Mouse (Mus musculus): ENCODE measurements around the gene Cwh43. TPM values are rescaled to one million over a fixed set of nuclear protein-coding genes. Genes with fewer than 3 reads are reported as not detected.
A peak's percentile ranks its signal among the peaks of the same experiment; 100 is the strongest.
"Not testable (repeated sequence)": the region's sequence is repeated elsewhere in the genome, so short reads cannot be mapped to it uniquely, and the experiment has no call there.

Gene Cwh43
- polyA plus RNA-seq, 1 experiment: not detected

DNA sequence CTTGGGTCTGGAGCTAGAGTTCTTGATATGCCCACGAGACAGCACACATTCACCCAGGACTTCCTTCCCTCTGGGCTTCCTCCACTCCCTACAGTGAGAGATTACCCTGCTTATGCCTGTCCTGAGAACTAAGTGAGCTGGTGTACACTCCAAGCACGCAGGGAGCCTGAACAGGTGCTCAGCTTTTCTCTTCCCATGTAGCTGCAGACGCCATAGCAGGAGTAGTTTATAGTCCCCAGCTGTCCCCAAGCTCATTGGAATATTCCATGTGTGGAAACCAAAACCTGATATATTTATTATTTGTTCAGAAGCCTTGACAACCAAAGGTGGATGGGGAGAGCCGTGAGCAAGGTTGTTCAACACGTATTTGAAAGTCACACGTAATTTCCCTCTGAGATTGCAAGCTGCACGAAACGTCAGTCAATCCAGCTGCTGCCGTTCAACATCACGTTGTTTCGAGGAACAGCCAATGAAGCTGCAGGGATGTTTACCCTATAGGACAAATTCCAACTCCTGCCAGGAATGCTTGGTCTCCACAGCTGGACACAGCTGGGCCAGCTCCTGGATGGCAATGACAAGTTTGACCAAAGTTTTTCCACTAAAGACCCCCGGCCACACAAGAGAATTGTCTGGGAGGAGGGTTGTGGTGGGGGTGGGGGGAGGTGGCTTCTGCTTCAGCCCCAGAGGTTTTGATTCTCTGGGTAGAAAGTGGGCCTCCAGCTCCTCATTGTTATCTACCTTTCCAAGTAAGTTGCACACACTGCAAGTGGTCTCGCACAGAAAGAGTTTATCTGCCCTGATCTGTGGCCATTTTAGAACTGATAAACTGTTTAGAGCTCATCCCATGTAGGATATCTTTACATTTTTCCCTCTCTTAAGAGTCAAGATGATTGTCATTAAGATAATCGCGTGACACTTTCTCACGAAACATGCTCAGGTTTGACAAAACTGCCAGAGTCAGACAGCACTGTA, 62.9 kb downstream of the Cwh43 start:
- Histone ChIP-seq H3K9me3 (no peaks in the 10 kb centered on the region), H3K27me3 (replicated peaks) (peaks cover 17% of the 10 kb centered on the region), H3K4me3 (replicated peaks) (no peak overlapping the region), H3K36me3 (replicated peaks; ENCODE audit: low read length) (no peaks in the 10 kb centered on the region), H3K4me1 (0 out of 2 replicates have a peak, but pooled peaks cover 4% of the 10 kb centered on the region)
- TF ChIP-seq GATA1 (IDR thresholded peaks at IDR 0.05; ENCODE audit: borderline replicate concordance, low read length): no peak
- no peak for TF ChIP-seq FLI1 (IDR thresholded peaks at IDR 0.05; ENCODE audit: low read length)

- Histone ChIP-seq H3K4me1 (no peaks in the 10 kb centered on the region), H3K9me3 (no peaks in the 10 kb centered on the region), H3K27me3 (replicated peaks) (peaks cover 6% of the 10 kb centered on the region), H3K36me3 (replicated peaks; ENCODE audit: low read length) (no peaks in the 10 kb centered on the region), H3K4me3 (replicated peaks) (no peak overlapping the region)
- TF ChIP-seq FLI1 (IDR thresholded peaks at IDR 0.05; ENCODE audit: low read length) (no peak), GATA1 (IDR thresholded peaks at IDR 0.05; ENCODE audit: borderline replicate concordance, low read length) (no peak)
Observed at GRCm38 (mm10) chr5:73474412-73475405, 68.8 kb downstream of the Cwh43 start.

DNA sequence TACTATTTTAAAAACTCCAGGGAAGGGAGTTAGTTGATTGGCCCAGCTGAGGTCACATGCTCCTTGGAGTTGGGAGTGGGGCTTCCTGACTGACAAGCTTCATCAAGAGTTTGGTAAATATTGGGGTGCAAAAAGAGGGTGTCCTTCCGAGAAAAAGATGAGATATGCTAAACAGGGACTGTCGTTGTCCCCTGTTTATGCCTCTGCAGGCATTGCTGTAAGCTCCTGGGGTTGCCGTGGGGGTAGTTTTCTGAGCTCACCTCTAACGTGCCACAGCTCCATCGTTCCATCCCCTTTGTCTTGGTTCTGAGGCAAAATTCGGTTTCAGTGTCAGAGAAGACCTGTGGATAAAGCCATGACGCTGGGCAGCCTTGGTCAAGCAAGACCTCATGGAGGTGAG, 74.8 kb downstream of the Cwh43 start, which contains the start of gene Dcun1d4:
Gene Dcun1d4, plus strand, starts transcription at position 301 of the 400 bp plus-strand sequence.
- TF ChIP-seq FLI1 (IDR thresholded peaks at IDR 0.05; ENCODE audit: low read length) (no peak), GATA1 (IDR thresholded peaks at IDR 0.05; ENCODE audit: borderline replicate concordance, low read length) (no peak)
- Histone ChIP-seq H3K9me3 (no peaks in the 10 kb centered on the region), H3K4me1 (0 out of 2 replicates have a peak, but pooled peaks cover 5% of the 10 kb centered on the region), H3K27me3 (replicated peaks) (peaks cover 14% of the 10 kb centered on the region), H3K4me3 (replicated peaks) (no peak within 1 kb of the TSS), H3K36me3 (replicated peaks; ENCODE audit: low read length) (no peaks in the 10 kb centered on the region)

DNA sequence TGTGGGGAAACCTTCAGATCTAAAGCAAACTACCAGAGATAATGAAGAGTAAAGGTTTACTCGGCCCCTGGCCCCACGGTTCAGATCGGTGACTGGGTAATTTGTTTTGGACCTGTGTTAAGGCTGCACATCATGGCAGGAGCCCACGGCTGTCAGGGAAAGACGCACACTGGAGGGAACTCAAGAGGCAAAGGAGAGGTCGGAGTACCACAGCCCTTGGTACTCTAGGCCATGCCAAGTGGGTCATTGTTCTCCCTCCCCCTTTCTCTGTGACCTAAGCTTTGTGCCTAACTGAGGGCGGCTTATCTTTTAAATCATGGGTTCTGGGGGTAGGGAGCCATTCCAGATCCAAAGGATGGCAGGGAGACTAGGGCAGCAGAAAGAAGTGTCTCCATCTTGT, 75.5 kb downstream of the Cwh43 start:
- Histone ChIP-seq H3K4me3 (replicated peaks) (no peak overlapping the region), H3K4me1 (0 out of 2 replicates have a peak, but pooled peaks cover 5% of the 10 kb centered on the region), H3K9me3 (no peaks in the 10 kb centered on the region), H3K36me3 (replicated peaks; ENCODE audit: low read length) (no peaks in the 10 kb centered on the region), H3K27me3 (replicated peaks) (peaks cover 14% of the 10 kb centered on the region)
- TF ChIP-seq GATA1 (IDR thresholded peaks at IDR 0.05; ENCODE audit: borderline replicate concordance, low read length): no peak
- TF ChIP-seq FLI1 (IDR thresholded peaks at IDR 0.05; ENCODE audit: low read length): no peak

GRCm38 (mm10) chr5:73482381-73482780, 76.5 kb downstream of the Cwh43 start:
- not testable (repeated sequence) for H3K4me1 ChIP-seq; H3K9me3 ChIP-seq; H3K36me3 ChIP-seq (replicated peaks; ENCODE audit: low read length); H3K4me3 ChIP-seq (replicated peaks)
- peaks cover 14% of the 10 kb centered on the region for H3K27me3 ChIP-seq (replicated peaks)

DNA sequence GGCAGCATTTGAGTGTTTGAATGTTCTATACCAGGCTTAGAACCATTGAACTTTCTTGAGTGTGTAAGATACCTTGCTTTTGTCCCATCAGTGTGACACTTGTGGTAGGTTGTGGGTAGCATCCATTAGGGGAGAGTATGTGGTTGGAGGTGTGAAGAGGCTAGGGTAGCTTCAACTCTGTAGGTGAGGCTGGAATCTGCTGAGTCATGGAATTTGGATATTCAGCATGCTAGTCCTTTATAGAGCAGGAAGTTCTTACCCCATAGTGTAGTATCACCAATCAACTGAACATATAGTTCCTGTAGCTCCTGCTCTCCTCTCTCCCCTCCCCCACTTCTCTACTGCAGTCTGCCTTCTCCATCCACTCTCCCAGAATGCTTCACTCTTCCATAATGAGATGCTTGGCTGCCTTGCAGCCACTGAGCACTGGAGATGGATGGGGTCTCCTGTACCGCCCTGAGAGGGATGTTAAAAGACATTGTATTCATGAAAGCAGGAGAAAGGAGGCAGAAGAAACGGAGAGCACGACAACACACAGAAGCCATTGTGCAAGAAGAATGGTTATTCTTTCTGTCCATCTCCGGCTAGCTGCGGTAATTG, 78.2 kb downstream of the Cwh43 start:
- Histone ChIP-seq H3K4me3 (replicated peaks) (no peak overlapping the region), H3K9me3 (no peaks in the 10 kb centered on the region), H3K4me1 (0 out of 2 replicates have a peak, but pooled peaks cover 5% of the 10 kb centered on the region), H3K27me3 (replicated peaks) (peaks cover 13% of the 10 kb centered on the region), H3K36me3 (replicated peaks; ENCODE audit: low read length) (no peaks in the 10 kb centered on the region)
- no peak for TF ChIP-seq GATA1 (IDR thresholded peaks at IDR 0.05; ENCODE audit: borderline replicate concordance, low read length)
- no peak for TF ChIP-seq FLI1 (IDR thresholded peaks at IDR 0.05; ENCODE audit: low read length)

GRCm38 (mm10) chr5:73486451-73486850, 80.6 kb downstream of the Cwh43 start:
- H3K36me3 ChIP-seq (replicated peaks; ENCODE audit: low read length): no peaks in the 10 kb centered on the region
- no peak for TF ChIP-seq GATA1 (IDR thresholded peaks at IDR 0.05; ENCODE audit: borderline replicate concordance, low read length)
- TF ChIP-seq FLI1 (IDR thresholded peaks at IDR 0.05; ENCODE audit: low read length): no peak
- peaks cover 12% of the 10 kb centered on the region for H3K4me1 ChIP-seq
- H3K4me3 ChIP-seq (replicated peaks): no peak overlapping the region
- peaks cover 11% of the 10 kb centered on the region for H3K27me3 ChIP-seq (replicated peaks)
- H3K9me3 ChIP-seq: no peaks in the 10 kb centered on the region

DNA sequence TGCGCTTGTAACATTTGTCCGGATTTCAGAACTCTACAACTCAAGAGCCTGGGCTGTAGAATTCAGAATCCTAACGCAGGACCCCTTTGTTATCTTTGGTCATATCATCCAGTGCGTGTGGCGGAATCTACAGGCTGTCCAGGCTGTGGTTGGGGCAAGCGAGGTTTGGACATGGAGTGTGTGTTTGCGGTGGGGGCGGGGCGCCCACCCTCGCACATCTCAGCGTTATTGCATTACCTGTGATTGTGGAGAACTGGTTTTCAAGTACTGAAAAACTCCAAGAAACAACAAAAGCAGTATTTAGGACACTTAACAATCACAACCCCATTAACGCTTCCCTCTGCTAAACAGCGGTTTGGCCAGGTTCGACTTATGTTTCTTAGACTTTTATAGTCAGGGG, 84.0 kb downstream of the Cwh43 start:
- H3K4me1 ChIP-seq: peaks cover 18% of the 10 kb centered on the region
- H3K27me3 ChIP-seq (replicated peaks): peaks cover 4% of the 10 kb centered on the region
- H3K36me3 ChIP-seq (replicated peaks; ENCODE audit: low read length): no peaks in the 10 kb centered on the region
- TF ChIP-seq GATA1 (IDR thresholded peaks at IDR 0.05; ENCODE audit: borderline replicate concordance, low read length): no peak
- H3K9me3 ChIP-seq: no peaks in the 10 kb centered on the region
- H3K4me3 ChIP-seq (replicated peaks): peak overlapping the region; percentile 99

- H3K36me3 ChIP-seq (replicated peaks; ENCODE audit: low read length): no peaks in the 10 kb centered on the region
- peaks cover 2% of the 10 kb centered on the region for H3K27me3 ChIP-seq (replicated peaks)
- H3K4me1 ChIP-seq: peaks cover 25% of the 10 kb centered on the region
- no peak for TF ChIP-seq GATA1 (IDR thresholded peaks at IDR 0.05; ENCODE audit: borderline replicate concordance, low read length)
- TF ChIP-seq FLI1 (IDR thresholded peaks at IDR 0.05; ENCODE audit: low read length): no peak
- H3K9me3 ChIP-seq: no peaks in the 10 kb centered on the region
- peak overlapping the region; percentile 99 for H3K4me3 ChIP-seq (replicated peaks)
Observed at GRCm38 (mm10) chr5:73490596-73491073, 84.8 kb downstream of the Cwh43 start.

Data from megakaryocyte, embryonic 14.5 days (primary cell).